Comparison of ENCODE assay signal across 9 mouse cellular contexts in genomic region chr2:102552095-102552537, GRCm38 (mm10). TPM values are rescaled to one million over a fixed set of nuclear protein-coding genes. Genes with fewer than 3 reads are reported as not detected.
DNase-seq lines count a peak whose midpoint lies in the region; ATAC-seq and TF ChIP-seq lines count a peak whose summit lies in the region.
"Had no signal": no experiment of that assay in that cellular context is flagged by ENCODE, and none has a peak within 500 bp of the region (broad histone marks: within the 10 kb centered on the region; RNA-seq: fewer than 3 reads in every experiment).

No protein-coding gene starts in this region.

- ATAC-seq in liver, embryonic 11.5 days (replicated peaks; ENCODE audit: low FRiP score) = no peak
- peak; percentile 52 for ATAC-seq in kidney, embryonic 15.5 days (replicated peaks; ENCODE audit: low FRiP score)
- peak; percentile 48 for ATAC-seq in neural tube, embryonic 15.5 days (ENCODE audit: low FRiP score)

- TF ChIP-seq POLR2A in liver, adult 2 months (IDR thresholded peaks at IDR 0.05; ENCODE audit: extremely low read depth, insufficient read depth, low read length) = no peak

- no peak overlapping the region for H3K4me3 ChIP-seq in liver, adult 2 months (ENCODE audit: insufficient read depth, low read depth, low read length)
- H3K4me3 ChIP-seq in liver, embryonic 11.5 days (ENCODE audit: low read depth, low read length) = no peak overlapping the region
- H3K4me3 ChIP-seq in kidney, embryonic 15.5 days (replicated peaks) = 0 out of 2 replicates have a peak overlapping the region, but pooled peaks have one; percentile 7
- H3K4me3 ChIP-seq in neural tube, embryonic 15.5 days (replicated peaks) = no peak overlapping the region

- no peak overlapping the region for H3K9ac ChIP-seq in liver, adult 2 months (ENCODE audit: low read depth, low read length)
- H3K9ac ChIP-seq in liver, embryonic 11.5 days (ENCODE audit: low read depth, low read length) = no peak overlapping the region
- no peak overlapping the region for H3K9ac ChIP-seq in kidney, embryonic 15.5 days
- H3K9ac ChIP-seq in neural tube, embryonic 15.5 days (replicated peaks) = no peak overlapping the region

- no peaks in the 10 kb centered on the region for H3K79me2 ChIP-seq in liver, adult 2 months (ENCODE audit: control insufficient read depth, insufficient read depth, low read length)

- H3K27me3 ChIP-seq in liver, adult 2 months (ENCODE audit: control insufficient read depth, insufficient read depth, low read length) = 0 out of 2 replicates have a peak, but pooled peaks cover 6% of the 10 kb centered on the region
- peaks cover 16% of the 10 kb centered on the region for H3K27me3 ChIP-seq in liver, embryonic 11.5 days (replicated peaks; ENCODE audit: control insufficient read depth, insufficient read depth, low read length)
- H3K27me3 ChIP-seq in kidney, embryonic 15.5 days = peaks cover 12% of the 10 kb centered on the region
- H3K27me3 ChIP-seq in neural tube, embryonic 15.5 days (replicated peaks) = 0 out of 2 replicates have a peak, but pooled peaks cover 3% of the 10 kb centered on the region

- no peak overlapping the region; the same call in 1 of the 2 replicates for H3K4me2 ChIP-seq in liver, embryonic 11.5 days
- peak overlapping the region; percentile 75 for H3K4me2 ChIP-seq in kidney, embryonic 15.5 days
- H3K4me2 ChIP-seq in neural tube, embryonic 15.5 days = 0 out of 2 replicates have a peak overlapping the region, but pooled peaks have one; percentile 84

- no peaks in the 10 kb centered on the region for H3K4me1 ChIP-seq in liver, adult 2 months (ENCODE audit: control insufficient read depth, insufficient read depth, low read length)
- H3K4me1 ChIP-seq in liver, embryonic 11.5 days (replicated peaks; ENCODE audit: control insufficient read depth, insufficient read depth, low read length) = 0 out of 2 replicates have a peak, but pooled peaks cover 3% of the 10 kb centered on the region
- peaks cover 45% of the 10 kb centered on the region for H3K4me1 ChIP-seq in kidney, embryonic 15.5 days
- peaks cover 31% of the 10 kb centered on the region for H3K4me1 ChIP-seq in neural tube, embryonic 15.5 days

- 38% methylated on average over 5 of the region's 5 CpGs for WGBS in liver, adult 2 months
- WGBS in liver, embryonic 11.5 days = 49% methylated on average over 5 of the region's 5 CpGs
- WGBS in kidney, embryonic 15.5 days = 3% methylated on average over 5 of the region's 5 CpGs
- 40% methylated on average over 5 of the region's 5 CpGs for WGBS in neural tube, embryonic 15.5 days

- peak; percentile 11 for DNase-seq in adrenal gland, postnatal 14 days
- DNase-seq in adrenal gland, postnatal 10 days = no peak
- peak; percentile 46 for DNase-seq in liver, adult 2 months (ENCODE audit: extremely low read depth, low read depth, low spot score)
- no peak for DNase-seq in liver, embryonic 11.5 days (ENCODE audit: low spot score)
- DNase-seq in frontal cortex, postnatal 36 days (ENCODE audit: low spot score in 2 of 2) = no peak
- DNase-seq in right cerebral cortex, postnatal 36 days (ENCODE audit: low spot score in 2 of 2) = no peak
- DNase-seq: cerebellum, adult 11-12 months had no signal

- H3K36me3 ChIP-seq in liver, adult 2 months (ENCODE audit: control insufficient read depth, insufficient read depth, low read length) = no peaks in the 10 kb centered on the region
- no peaks in the 10 kb centered on the region for H3K36me3 ChIP-seq in liver, embryonic 11.5 days (ENCODE audit: control insufficient read depth, insufficient read depth, low read length)
- H3K36me3 ChIP-seq in kidney, embryonic 15.5 days = no peaks in the 10 kb centered on the region
- H3K36me3 ChIP-seq in neural tube, embryonic 15.5 days = no peaks in the 10 kb centered on the region

- H3K27ac ChIP-seq in liver, adult 2 months (replicated peaks; ENCODE audit: insufficient read depth, low read depth, low read length) = no peak overlapping the region
- H3K27ac ChIP-seq in liver, embryonic 11.5 days (ENCODE audit: low read depth, low read length) = no peak overlapping the region
- H3K27ac ChIP-seq in kidney, embryonic 15.5 days = peak overlapping the region; percentile 84
- no peak overlapping the region for H3K27ac ChIP-seq in neural tube, embryonic 15.5 days (replicated peaks)

- TF ChIP-seq CTCF in liver, adult 2 months (IDR thresholded peaks at IDR 0.05; ENCODE audit: low read depth, low read length) = no peak

- H3K9me3 ChIP-seq in liver, embryonic 11.5 days (ENCODE audit: control insufficient read depth, low read length) = no peaks in the 10 kb centered on the region; the same call in 1 of the 2 replicates
- no peaks in the 10 kb centered on the region for H3K9me3 ChIP-seq in kidney, embryonic 15.5 days (replicated peaks)
- no peaks in the 10 kb centered on the region for H3K9me3 ChIP-seq in neural tube, embryonic 15.5 days (replicated peaks)

RNA-seq across cellular contexts. Expression of gene Pamr1, which starts 2.3 kb away (rescaled TPM):
- total RNA-seq in adrenal gland, postnatal 14 days (2021) = 4.8 and 4.9 TPM in 2 replicates
- 1 to 10 TPM; 7.1 to 9.7 TPM for total RNA-seq in adrenal gland, postnatal 10 days (2021)
- 3.3 and 3.4 TPM in 2 replicates for total RNA-seq in liver, adult 2 months (2014; rRNA removed)
- polyA plus RNA-seq in liver, adult 2 months (2012; rRNA removed) = 1.6 and 2.6 TPM in 2 replicates
- 3.3 and 4.7 TPM in 2 replicates for polyA plus RNA-seq in liver, embryonic 11.5 days (2014; fragmentation: Nextera tagmentation; extraction: Ambion mirVana)
- 26.0 and 27.9 TPM in 2 replicates for polyA plus RNA-seq in kidney, embryonic 15.5 days (2015; fragmentation: Nextera tagmentation; extraction: Ambion mirVana)
- polyA plus RNA-seq in neural tube, embryonic 15.5 days (2015; fragmentation: Nextera tagmentation; extraction: Ambion mirVana) = 13.9 and 18.6 TPM in 2 replicates

Comparison
In these comparisons a context has a peak if more than half of its experiments do, and no peak if none do; other contexts are left out.
1. DNase-seq: peak in adrenal gland, postnatal 14 days (single experiment) and liver, adult 2 months (single experiment); none in adrenal gland, postnatal 10 days (single experiment), liver, embryonic 11.5 days (single experiment), frontal cortex, postnatal 36 days (0 of 2) and right cerebral cortex, postnatal 36 days (0 of 2).